Mouse (Mus musculus): ENCODE data around the gene Xpot. TPM values are rescaled to one million over a fixed set of nuclear protein-coding genes. Genes with fewer than 3 reads are reported as not detected.

The Xpot gene
- polyA plus RNA-seq, 1 experiment from 2014 or later: 27.8 TPM

Small RNA genes within 50 kb of the gene (microRNA-seq; reads per million reads assigned to microRNA genes)
- gene Gm24330: not detected

Other genes with a start within 250 kb of the Xpot start
- 20.9 and 22.2 TPM in 2 replicates for gene Rassf3, start 150.0 kb downstream of the Xpot start, polyA plus RNA-seq (2015; fragmentation: Nextera tagmentation; extraction: Ambion mirVana)
- 22.0 and 25.3 TPM in 2 replicates for gene Tbk1, start 39.5 kb downstream of the Xpot start, polyA plus RNA-seq (2015; fragmentation: Nextera tagmentation; extraction: Ambion mirVana)
- 0.09 and 0.19 TPM in 2 replicates for gene D930020B18Rik, start 15.3 kb upstream of the Xpot start, polyA plus RNA-seq (2015; fragmentation: Nextera tagmentation; extraction: Ambion mirVana)
- gene BC048403, start 113.6 kb upstream of the Xpot start, polyA plus RNA-seq (2015; fragmentation: Nextera tagmentation; extraction: Ambion mirVana): 1.4 and 2.2 TPM in 2 replicates

Measured in heart, embryonic 15.5 days (tissue).